Mouse (Mus musculus): ENCODE results near the gene Aak1.

- no peak for TF ChIP-seq CTCF (IDR thresholded peaks at IDR 0.05; ENCODE audit: low read depth)
- TF ChIP-seq EP300 (IDR thresholded peaks at IDR 0.05; ENCODE audit: low read depth), result no peak
Observed at GRCm38 (mm10) chr6:86978156-86978908, 129.0 kb downstream of the Aak1 start.
